Mouse (Mus musculus): ENCODE data around the gene Rcbtb2. TPM values are rescaled to one million over a fixed set of nuclear protein-coding genes. Genes with fewer than 3 reads are reported as not detected.

Rcbtb2 gene
- polyA plus RNA-seq, 1 experiment: 0.24 TPM

- Histone ChIP-seq H3K4me1 (ENCODE audit: control insufficient read depth) (peaks cover 19% of the 10 kb centered on the region), H3K36me3 (ENCODE audit: control insufficient read depth) (no peaks in the 10 kb centered on the region), H3K9me3 (ENCODE audit: control insufficient read depth, low read length) (no peaks in the 10 kb centered on the region), H3K27me3 (ENCODE audit: control insufficient read depth) (no peaks in the 10 kb centered on the region), H3K4me3 (replicated peaks) (no peak overlapping the region)
- no peak for TF ChIP-seq GATA1 (IDR thresholded peaks at IDR 0.05; ENCODE audit: low read length)
- no peak for TF ChIP-seq TAL1 (IDR thresholded peaks at IDR 0.05; ENCODE audit: low read length)
These were observed 17.0 kb downstream of the Rcbtb2 start for GRCm38 (mm10) chr14:73139866-73140265.

DNA sequence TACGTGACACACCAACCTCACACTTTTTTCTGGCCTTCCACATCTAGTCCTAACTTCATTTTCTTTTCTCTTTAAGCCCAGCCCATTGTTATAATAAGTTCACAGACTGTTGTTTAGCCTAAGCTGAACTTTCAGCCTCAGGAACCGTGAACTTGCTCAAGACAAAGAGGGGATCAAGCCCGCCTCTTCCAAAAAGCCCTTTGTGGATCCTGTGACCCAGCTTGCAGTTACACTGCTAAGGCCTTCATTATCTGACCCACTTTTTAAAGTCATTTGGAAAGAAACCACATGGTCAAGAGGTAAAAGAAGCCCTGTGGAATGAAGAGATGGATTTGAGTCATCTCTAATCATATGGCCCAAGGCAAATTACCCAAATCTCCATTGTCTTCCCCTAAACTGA is 19.0 kb downstream of the Rcbtb2 start:
- Histone ChIP-seq H3K36me3 (ENCODE audit: control insufficient read depth) (no peaks in the 10 kb centered on the region), H3K4me3 (replicated peaks) (no peak overlapping the region), H3K9me3 (ENCODE audit: control insufficient read depth, low read length) (no peaks in the 10 kb centered on the region), H3K4me1 (ENCODE audit: control insufficient read depth) (peaks cover 19% of the 10 kb centered on the region), H3K27me3 (ENCODE audit: control insufficient read depth) (no peaks in the 10 kb centered on the region)
- TF ChIP-seq GATA1 (IDR thresholded peaks at IDR 0.05; ENCODE audit: low read length) (no peak), TAL1 (IDR thresholded peaks at IDR 0.05; ENCODE audit: low read length) (no peak)

- H3K27me3 ChIP-seq (ENCODE audit: control insufficient read depth): no peaks in the 10 kb centered on the region
- H3K4me3 ChIP-seq (replicated peaks): peak overlapping the region; percentile 79
- H3K4me1 ChIP-seq (ENCODE audit: control insufficient read depth): peaks cover 19% of the 10 kb centered on the region
- no peaks in the 10 kb centered on the region for H3K36me3 ChIP-seq (ENCODE audit: control insufficient read depth)
- TF ChIP-seq TAL1 (IDR thresholded peaks at IDR 0.05; ENCODE audit: low read length) (no peak), GATA1 (IDR thresholded peaks at IDR 0.05; ENCODE audit: low read length) (no peak)
- H3K9me3 ChIP-seq (ENCODE audit: control insufficient read depth, low read length): no peaks in the 10 kb centered on the region
These were observed 19.6 kb downstream of the Rcbtb2 start for GRCm38 (mm10) chr14:73142421-73142895.

- Histone ChIP-seq H3K4me1 (ENCODE audit: control insufficient read depth) (peaks cover 19% of the 10 kb centered on the region), H3K36me3 (ENCODE audit: control insufficient read depth) (no peaks in the 10 kb centered on the region)
These were observed 20.3 kb downstream of the Rcbtb2 start for GRCm38 (mm10) chr14:73142896-73143709.

GRCm38 (mm10) chr14:73143710-73144420 is 21.0 kb downstream of the Rcbtb2 start:
- no peaks in the 10 kb centered on the region for H3K9me3 ChIP-seq (ENCODE audit: control insufficient read depth, low read length)
- peaks cover 19% of the 10 kb centered on the region for H3K4me1 ChIP-seq (ENCODE audit: control insufficient read depth)
- H3K4me3 ChIP-seq (replicated peaks): peak overlapping the region; percentile 79
- H3K27me3 ChIP-seq (ENCODE audit: control insufficient read depth): no peaks in the 10 kb centered on the region
- TF ChIP-seq TAL1 (IDR thresholded peaks at IDR 0.05; ENCODE audit: low read length) (no peak), GATA1 (IDR thresholded peaks at IDR 0.05; ENCODE audit: low read length) (no peak)
- H3K36me3 ChIP-seq (ENCODE audit: control insufficient read depth): no peaks in the 10 kb centered on the region

More at GRCm38 (mm10) chr14:73142896-73143709, 20.3 kb downstream of the Rcbtb2 start:
- no peak for TF ChIP-seq GATA1 (IDR thresholded peaks at IDR 0.05; ENCODE audit: low read length)
- TF ChIP-seq TAL1 (IDR thresholded peaks at IDR 0.05; ENCODE audit: low read length): no peak
- Histone ChIP-seq H3K4me3 (replicated peaks) (peak overlapping the region; percentile 79), H3K27me3 (ENCODE audit: control insufficient read depth) (no peaks in the 10 kb centered on the region), H3K9me3 (ENCODE audit: control insufficient read depth, low read length) (no peaks in the 10 kb centered on the region)

DNA sequence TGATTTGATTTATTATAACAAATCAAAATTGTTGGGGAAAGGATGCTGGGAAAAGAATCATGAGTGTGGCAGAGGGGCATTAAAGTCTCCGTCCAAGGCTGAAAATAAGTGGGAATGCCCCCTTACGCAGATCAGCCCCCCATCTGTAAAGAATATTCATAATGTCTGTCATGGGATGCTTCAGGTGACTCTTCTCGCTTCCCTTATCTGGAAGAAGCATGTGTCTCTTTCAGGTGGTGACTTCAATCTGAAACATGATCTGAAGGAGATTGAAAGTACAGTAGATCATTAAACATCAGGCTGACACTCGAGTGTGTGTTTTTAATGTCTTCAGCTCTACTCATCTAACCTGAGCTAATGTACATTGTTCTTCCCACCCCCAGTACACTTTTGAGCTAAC is 22.7 kb downstream of the Rcbtb2 start:
- no peaks in the 10 kb centered on the region for H3K36me3 ChIP-seq (ENCODE audit: control insufficient read depth)
- H3K4me1 ChIP-seq (ENCODE audit: control insufficient read depth): peaks cover 19% of the 10 kb centered on the region
- H3K4me3 ChIP-seq (replicated peaks): no peak overlapping the region
- H3K27me3 ChIP-seq (ENCODE audit: control insufficient read depth): no peaks in the 10 kb centered on the region
- TF ChIP-seq TAL1 (IDR thresholded peaks at IDR 0.05; ENCODE audit: low read length) (no peak), GATA1 (IDR thresholded peaks at IDR 0.05; ENCODE audit: low read length) (no peak)
- no peaks in the 10 kb centered on the region for H3K9me3 ChIP-seq (ENCODE audit: control insufficient read depth, low read length)

DNA sequence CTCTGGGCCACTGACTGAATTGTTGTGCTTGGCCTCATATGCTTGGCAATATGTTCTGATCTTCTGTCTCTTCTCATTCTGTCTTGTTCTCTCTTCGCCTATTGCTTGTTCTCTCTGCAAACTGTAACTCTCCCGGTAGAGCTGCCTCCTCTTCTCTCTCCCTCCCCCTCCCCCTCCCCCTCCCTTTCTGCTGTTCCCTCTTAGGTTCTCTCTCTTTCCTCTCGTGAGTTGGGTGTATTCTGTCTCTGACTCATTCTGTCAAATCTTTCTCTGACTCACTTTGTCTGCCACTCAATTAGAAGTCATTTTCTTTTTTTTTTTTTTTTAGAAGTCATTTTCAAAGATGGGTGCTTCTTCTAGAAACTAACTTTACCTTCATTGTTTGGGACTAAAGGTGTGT is 23.9 kb downstream of the Rcbtb2 start:
- Histone ChIP-seq H3K36me3 (ENCODE audit: control insufficient read depth) (no peaks in the 10 kb centered on the region), H3K4me3 (replicated peaks) (no peak overlapping the region), H3K4me1 (ENCODE audit: control insufficient read depth) (peaks cover 19% of the 10 kb centered on the region), H3K9me3 (ENCODE audit: control insufficient read depth, low read length) (no peaks in the 10 kb centered on the region), H3K27me3 (ENCODE audit: control insufficient read depth) (no peaks in the 10 kb centered on the region)
- TF ChIP-seq GATA1 (IDR thresholded peaks at IDR 0.05; ENCODE audit: low read length) (no peak), TAL1 (IDR thresholded peaks at IDR 0.05; ENCODE audit: low read length) (no peak)

GRCm38 (mm10) chr14:73148125-73148524 is 25.3 kb downstream of the Rcbtb2 start:
- H3K36me3 ChIP-seq (ENCODE audit: control insufficient read depth): no peaks in the 10 kb centered on the region
- TF ChIP-seq TAL1 (IDR thresholded peaks at IDR 0.05; ENCODE audit: low read length): no peak
- TF ChIP-seq GATA1 (IDR thresholded peaks at IDR 0.05; ENCODE audit: low read length): no peak
- H3K27me3 ChIP-seq (ENCODE audit: control insufficient read depth): no peaks in the 10 kb centered on the region
- peaks cover 12% of the 10 kb centered on the region for H3K4me1 ChIP-seq (ENCODE audit: control insufficient read depth)
- H3K9me3 ChIP-seq (ENCODE audit: control insufficient read depth, low read length): no peaks in the 10 kb centered on the region
- H3K4me3 ChIP-seq (replicated peaks): no peak overlapping the region

DNA sequence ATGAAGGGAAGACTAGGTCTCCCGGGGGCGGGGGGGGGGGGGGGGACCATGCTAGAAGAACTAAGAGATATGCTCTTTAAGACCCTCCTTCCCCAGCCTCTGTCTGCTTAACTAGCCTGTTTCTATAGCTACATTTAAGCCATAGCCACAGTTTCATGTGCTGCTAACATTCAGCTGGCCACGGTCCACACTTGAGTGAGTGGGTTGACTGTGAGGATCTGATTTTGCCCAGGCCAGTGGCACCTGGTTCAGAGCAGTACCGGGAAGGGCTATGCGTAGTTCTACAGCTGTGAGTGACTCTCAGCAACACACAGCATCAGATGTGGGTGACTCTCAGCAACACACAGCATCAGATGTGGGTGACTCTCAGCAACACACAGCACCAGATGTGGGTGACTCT is 38.5 kb downstream of the Rcbtb2 start:
- TF ChIP-seq TAL1 (IDR thresholded peaks at IDR 0.05; ENCODE audit: low read length): no peak
- no peak for TF ChIP-seq GATA1 (IDR thresholded peaks at IDR 0.05; ENCODE audit: low read length)
- Histone ChIP-seq H3K4me3 (replicated peaks) (no peak overlapping the region), H3K9me3 (ENCODE audit: control insufficient read depth, low read length) (no peaks in the 10 kb centered on the region), H3K36me3 (ENCODE audit: control insufficient read depth) (no peaks in the 10 kb centered on the region; the same call in 1 of the 2 replicates), H3K4me1 (ENCODE audit: control insufficient read depth) (no peaks in the 10 kb centered on the region), H3K27me3 (ENCODE audit: control insufficient read depth) (no peaks in the 10 kb centered on the region)

All from erythroblast, embryonic 14.5 days (primary cell).